Mouse (Mus musculus): ENCODE data around the gene Lrrk1. TPM values are rescaled to one million over a fixed set of nuclear protein-coding genes. Genes with fewer than 3 reads are reported as not detected.

Gene Lrrk1
- polyA plus RNA-seq, 3 experiments from 2014 or later, result 1.5 to 9.7 (median 4.7) TPM

DNA sequence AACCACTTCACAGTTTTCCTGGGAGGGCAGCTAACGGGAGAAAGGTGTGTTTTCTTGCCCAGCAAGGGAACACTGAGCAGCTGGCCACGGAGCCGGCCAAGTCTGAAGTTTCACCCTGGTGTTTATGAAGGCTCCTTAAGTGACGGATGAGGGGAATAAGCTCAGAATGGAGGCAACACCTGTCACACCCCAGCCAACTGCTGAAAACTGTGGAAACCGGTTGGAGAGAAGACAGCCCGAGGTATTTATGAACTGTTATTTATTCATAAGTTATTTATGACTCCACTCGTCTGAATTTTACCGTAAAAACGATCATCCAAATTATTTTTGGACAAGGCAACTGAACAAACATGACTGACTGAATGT lies 90.5 kb downstream of the Lrrk1 start:
- no peak for ATAC-seq

DNA sequence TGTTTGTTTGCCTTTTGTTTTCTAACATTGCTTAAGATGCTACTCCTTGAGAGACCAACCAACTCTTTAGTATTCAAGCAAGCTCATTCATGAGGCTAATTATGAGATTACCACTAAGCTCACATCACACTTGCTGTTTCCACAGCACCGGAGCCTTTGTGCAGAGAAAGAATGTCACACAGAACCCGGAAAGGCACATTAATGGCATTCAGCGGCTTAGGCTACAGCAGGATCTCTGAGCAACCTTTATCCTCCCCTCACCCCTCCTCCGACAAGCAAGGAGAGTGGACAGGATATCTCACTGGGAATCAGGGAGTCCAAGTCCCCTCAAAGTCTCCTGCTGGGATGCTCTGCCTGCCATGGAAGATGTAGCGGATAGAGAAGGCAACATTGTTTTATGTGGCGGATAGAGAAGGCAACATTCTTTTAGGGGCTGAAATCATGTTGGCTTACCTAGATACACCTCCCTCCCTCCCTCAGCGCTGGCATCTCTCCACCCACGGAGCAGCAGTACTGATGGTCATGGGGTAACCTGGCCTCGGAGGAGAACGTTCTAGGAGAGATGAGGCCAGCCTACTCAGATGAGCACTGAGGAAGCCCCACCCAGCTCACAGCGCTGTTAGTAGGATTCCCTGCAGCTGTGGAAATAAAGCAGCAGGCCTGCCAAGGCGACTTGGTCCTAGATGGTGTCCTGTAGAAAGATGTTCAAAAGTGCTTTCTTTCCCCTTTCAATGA lies 91.1 kb downstream of the Lrrk1 start:
- ATAC-seq, result no peak

DNA sequence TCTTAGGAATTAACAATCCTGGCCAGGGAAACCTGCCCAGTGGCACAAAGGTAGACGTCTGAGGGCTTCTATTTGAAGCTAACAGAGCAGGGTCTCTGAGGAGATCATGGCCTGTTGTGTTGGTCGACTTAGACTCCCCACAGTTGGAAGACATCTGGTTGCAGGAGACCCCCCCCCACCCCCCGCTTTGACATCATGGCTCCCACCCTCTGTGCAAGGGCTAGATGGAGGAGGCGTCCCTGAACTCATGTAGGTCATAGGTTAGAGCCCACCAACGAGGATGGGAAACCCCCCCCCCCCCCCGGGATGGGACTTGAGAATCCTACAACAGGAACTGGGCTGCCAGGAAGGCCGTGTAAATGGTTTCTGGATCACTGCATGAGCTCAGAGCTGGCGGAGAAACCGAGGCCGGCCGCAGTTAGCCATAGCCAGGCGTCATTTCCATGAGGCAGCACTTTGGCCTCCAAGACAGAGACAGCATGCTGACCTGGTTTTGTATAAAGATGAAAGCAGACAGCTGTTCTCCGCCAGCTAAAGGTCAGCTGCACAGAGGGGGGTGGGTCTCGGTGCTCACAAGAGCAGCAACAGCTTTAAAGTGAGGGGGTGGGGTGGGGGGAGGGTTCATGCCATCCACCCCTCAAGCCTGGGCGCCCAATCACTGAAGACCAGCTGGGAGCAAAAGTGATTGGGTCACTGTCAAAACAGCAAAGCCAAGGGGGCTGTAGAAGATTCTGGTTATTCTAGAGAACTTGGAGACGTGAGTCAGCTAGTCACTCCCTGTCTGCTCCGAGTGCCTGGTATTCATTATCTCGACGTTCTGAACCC lies 95.4 kb downstream of the Lrrk1 start:
- no peak for ATAC-seq

DNA sequence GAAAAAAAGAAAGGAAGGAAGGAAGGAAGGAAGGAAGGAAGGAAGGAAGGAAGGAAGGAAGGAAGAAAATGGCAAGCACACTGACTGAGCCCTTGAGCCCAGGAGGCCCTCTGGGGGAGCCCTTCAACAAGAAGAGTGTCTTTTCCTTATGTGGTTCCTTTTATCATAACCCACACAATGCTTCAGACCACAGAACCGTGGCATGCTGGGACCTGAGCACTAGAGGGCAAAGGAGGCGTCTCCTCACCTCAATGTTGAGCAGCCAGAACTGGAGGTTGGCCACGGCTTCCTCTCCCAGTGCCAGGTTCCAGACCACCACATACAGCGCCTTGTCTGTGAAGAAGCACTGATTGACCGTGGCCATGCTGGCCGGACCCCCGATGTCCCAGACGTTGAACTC lies 96.1 kb downstream of the Lrrk1 start:
- no peak for ATAC-seq

DNA sequence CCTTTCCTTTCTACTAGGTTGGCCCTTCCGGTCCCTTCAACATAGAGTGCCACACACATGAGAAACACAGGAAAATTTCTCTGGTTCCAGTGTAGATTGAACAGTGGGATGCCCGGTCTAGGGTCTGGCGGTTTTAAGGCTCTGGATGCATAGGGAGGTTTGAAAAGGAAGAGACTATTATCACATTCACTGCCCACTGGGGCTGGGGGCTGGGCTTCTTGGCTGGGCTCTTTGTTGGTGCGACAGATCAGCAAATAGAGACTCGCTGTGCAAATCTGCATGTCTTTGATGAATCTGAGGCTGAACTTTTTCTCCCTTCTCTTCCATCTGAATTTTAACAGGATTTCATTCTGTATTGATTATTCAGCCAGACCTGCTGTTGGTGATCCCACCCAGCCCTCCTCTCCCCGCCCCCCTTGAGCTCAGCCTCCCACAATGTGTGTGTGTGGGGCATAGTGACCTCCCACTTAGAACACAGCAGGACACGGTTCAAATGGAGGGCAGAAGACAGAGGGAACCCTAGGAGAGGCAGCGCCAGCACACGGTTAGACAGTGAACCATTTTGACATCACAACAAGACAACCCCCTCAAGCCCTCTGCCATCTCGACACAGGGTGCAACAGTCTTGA lies 105.1 kb downstream of the Lrrk1 start:
- ATAC-seq, result no peak

DNA sequence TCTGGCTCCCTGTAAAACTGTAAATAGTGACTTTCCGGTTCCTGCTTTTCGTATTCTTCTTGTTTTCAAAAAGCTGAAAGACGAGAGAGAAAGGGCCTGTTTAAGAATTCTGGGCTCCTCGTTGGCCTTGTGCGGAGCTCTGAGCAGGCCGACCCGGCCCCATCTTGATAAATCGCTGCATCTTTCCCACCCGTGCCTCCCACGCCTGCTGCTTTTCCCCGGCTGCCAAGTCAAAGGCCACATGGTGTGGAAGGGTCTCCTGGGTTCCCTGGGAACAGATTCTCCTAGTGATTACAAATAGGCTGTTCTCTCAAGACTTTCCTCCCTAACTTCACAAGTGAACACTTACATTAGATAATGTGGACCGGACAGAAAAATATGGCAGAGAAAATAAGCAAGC lies 105.9 kb downstream of the Lrrk1 start:
- ATAC-seq, result no peak

DNA sequence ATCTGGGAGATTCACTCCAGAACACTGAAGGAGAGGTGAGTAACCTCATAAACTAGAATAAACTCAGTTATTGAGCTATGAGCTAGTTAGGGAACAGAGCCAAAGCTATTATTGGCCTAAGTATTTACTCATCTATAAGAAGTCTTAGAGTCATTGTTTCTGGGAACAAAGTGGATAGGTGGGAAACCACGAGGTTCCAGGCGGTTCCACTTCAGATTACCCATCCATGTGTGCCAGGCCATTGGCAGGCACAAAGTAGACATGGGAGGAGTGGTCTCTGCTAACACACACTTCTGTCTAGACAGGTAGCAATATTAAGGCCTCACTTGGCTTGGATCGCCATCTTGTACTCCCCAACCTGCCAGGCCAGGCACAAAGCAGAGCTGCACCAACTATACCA lies 110.1 kb downstream of the Lrrk1 start:
- ATAC-seq, result no peak

DNA sequence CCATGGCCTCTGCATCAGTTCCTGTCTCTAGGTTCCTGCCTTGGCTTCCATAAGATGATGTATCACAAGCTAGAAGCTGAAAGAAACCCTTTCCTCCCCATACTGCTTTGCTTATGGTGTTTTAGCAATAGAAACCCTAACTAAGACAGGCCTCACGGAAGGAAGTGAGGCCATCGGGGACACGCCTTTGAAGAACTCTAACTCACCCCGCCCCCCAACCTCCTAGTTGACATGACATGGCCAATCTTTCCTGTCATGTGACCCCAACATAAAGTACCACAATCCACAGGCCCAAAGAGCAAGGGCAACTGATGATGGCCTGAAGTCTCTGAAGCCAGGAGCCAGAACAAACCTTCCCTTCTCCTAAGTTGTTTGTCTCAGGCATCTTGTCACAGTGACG lies 114.7 kb downstream of the Lrrk1 start:
- no peak for ATAC-seq

DNA sequence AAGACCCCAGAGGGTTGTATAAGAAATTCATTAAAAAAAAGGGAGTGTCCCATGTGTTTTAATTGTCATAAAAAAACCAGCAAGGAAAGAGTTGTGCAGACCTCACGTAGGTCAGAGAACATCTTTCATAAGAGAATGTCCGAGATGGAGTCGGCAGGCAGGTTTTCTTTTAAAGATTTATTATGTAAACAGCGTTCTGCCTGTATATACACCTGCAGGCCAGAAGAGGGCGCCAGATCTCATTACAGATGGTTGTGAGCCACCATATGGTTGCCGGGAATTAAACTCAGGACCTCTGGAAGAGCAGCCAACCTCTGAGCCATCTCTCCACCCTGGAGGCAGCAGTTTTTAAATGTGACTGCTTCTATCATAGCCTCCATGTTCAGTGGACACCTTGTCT lies 116.9 kb downstream of the Lrrk1 start:
- no peak for ATAC-seq

DNA sequence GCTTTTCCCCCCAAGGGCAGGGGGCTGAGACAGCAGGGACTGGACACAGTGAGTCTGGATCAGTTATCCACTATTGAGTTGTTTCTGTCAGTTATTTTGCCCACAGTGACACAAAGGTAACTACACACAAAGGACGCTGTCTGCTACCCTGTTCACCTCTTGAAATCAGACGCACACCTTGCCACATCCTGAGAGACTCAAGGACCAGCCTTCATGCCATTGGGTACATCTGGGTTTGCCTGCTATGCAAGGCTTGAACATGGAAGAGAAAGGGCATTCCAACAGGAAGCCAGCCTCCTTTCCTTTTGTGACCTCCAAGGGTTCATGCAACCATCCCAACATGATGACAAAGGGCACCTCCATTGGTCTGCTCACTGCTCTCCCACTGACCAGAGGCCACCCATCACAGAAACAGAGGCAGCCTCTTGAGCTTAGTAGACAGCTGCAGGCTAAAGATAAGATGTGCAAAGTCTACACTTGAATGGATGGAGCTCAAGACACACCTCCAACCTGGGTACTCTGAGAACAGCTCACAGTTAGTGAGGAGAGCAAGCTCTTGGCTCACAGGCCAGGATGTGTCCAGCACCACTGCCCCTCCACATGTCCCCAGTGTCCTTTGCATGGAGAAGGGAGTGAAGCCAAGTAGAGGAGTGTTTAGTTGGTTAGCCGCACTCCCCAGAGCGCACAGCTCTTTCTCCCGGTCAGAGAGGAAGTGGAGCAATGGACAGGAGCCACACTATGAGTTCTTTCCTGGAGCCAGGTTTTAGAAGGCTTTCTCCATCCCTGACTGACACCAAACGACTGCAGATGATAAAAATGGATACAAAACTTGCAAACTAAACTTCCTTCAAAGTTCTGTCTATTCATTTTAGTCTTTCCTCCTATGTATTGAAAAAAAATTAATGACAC lies 121.0 kb downstream of the Lrrk1 start:
- ATAC-seq, result no peak

DNA sequence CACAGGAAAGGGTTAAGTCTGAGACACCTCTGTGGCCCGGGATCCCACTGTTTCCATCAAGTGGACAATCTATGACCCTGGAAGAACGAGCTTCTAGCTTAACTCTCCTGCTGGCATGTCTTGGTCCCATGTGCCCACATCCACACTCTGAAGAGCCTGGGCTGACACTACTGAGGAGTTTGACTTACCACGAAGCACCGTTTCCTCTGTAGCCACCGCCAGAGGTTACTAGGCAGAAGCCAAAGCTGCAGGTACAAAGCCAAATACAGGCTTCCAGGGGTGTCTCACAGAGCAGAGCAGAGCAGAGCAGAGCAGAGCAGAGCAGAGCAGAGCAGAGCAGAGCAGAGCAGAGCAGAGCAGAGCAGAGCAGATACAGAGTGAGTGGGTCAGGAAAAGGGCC lies 124.7 kb downstream of the Lrrk1 start:
- ATAC-seq, result no peak

DNA sequence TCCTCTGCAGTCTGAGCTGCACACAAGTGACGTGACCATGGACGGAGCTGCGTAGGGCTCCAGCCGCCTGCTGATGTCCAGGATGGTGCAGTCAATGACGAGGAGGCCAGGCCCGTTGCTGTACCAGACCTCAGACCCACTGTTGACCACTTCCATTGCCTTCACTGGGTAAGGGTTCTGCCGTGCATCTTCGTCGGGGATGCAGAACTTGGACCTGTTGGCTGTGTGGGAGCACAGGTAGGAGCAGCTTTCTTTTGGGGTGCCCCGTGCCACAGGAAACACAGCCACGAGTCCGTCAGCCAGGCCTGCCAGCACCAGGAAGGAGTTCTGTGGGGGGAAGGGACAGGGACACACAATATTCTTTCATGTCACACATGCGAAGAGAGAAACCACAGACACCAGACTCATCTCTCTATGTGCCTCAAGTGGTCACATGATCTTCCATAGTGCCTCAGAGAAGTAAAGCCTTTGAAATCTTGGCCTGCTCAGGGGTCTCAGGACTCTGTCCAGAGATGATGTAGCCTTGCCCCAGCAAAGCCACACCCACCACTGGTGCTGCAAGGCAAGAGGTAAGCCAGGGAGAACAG lies 125.5 kb downstream of the Lrrk1 start:
- no peak for ATAC-seq

DNA sequence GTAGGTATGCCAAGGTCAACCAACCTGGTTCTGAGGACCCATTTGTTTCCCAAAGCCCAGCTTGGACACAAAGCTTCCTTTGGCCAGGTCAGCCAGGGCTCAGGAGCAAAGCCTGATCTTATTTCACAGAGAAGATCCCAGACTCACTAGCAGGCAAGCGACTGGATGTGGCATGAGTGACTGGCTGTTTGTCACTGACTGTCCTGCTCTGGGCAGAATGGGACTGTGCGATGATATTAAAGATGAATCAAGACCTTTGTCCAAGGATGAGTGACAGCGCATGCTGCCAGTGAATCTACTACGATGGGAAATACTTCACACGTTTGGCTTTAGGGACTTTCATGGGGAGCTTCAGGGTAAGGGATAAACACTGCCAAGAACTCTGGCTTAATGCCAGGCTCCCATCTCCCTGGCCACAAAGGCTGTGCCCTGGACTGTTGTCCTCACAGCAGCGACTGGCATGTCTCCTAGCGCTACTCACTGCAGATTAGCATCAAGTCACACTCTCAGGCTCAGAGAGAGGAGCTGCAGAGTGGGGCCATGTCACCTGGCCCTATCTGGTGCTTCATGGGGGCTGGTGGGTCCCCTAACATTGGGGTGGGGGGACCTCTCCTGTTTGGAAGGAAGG lies 127.3 kb downstream of the Lrrk1 start:
- no peak for ATAC-seq

DNA sequence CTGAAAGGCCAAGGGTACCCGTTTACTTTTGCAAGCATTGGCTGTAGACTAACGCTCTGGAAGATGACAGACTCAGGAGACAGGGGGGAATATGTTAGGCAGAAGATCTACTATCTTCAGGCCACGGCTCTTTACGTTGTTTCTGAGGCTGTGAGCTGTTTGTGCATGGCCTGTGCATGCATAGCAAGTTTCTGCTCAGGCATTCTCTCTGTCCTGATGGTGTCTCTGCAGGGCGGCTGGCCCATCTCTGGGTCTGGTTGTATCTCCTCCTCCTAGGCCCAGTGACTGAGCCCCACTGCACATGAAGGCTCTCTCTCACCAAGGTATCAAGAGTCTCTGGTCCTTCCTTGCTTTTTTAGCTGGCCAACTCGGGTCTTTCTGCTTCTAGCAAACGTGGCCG lies 127.9 kb downstream of the Lrrk1 start:
- ATAC-seq, result no peak

DNA sequence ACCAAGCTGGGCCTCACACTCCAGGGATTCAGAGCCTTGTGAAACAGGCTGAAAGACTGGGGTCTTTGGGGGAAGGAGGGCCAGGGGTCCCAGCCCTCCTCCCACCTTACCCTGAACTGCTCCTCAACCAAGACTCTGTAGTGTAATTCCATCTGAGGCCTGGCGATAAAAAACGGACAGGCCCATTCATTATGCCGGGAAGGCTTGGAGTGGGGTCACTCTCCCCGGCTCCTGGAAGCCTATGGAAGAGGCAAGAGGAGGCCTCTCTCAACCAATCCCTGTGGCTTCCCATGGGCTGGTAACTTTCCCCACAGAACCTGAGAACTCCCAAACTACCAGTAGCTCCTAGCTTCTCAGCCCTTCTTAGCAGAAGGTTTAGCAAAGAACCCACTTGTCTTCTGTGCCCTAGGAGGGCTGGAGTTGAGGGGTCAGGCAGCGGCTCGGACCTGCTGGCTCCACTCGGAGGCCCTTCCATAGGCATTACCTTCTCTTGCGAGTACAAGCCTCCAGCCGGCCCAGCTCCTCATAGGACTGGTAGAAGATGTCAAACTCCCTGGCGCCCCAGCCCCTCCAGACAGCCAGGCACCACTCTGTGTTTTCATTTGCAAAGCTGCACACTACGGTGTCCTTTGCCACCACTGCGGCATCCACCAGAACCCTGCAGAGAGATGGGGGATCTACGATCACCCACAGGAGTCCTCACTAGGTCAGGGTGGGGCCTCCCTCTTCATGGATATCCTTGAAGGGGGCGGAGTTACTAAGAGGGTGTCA lies 128.5 kb downstream of the Lrrk1 start:
- ATAC-seq, result no peak

DNA sequence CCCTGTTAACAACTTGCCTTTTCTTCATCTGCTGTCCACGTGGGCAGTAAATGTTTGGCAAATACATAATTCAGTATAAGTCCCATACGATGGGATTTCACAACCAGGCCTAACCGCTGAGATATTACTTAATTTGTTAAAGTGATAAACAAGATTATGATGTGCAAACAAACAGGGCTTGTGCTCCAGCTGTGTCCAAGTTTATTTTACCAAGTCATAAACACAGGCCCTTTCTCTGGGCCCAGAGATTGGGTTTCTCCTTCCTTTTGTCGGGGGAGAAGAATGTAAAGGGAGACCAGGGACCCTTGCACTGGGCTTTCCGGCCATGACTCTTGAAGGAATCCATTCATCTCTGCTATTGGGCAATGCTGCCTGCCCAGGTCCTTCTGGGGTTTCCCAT lies 129.2 kb downstream of the Lrrk1 start:
- ATAC-seq, result no peak

DNA sequence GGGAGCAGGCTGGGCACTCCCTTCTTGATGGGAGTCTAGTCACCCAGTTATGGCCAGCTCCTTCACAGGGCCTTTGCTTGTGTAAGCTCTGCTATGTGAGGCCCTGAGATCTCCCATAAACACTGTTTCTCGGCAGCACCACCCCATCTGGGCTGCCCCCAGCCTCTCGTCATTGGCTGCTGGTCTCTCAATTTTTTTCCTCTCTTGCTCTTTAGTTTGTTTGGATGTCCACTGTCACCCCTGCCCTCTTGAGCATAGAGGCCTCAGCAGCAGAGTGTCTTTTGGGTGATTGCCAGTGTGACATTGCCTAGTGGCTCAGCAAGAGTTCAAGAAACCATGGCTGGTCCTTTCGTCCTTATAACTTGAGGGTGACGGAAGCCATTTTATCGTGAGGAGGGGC lies 130.9 kb downstream of the Lrrk1 start:
- no peak for ATAC-seq

DNA sequence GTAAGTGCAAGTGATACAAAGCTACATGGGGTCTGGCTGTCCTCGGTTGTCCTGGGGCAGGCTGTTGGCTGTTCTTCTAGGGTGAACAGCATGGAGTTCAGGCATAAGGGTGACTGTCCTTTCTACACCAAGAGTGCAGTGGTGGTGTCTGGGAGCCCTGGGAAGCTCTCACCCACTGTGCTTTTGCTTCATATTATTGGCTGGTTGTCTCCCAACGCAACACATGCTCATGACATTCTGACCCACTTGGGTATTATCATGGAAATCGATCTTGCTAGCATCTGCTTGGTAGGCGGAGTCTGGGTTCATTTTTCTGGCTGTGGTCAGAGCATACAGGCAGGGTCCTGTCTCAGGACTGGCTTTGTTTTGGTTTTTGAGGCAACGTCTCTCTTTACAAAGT lies 131.7 kb downstream of the Lrrk1 start:
- no peak for ATAC-seq

DNA sequence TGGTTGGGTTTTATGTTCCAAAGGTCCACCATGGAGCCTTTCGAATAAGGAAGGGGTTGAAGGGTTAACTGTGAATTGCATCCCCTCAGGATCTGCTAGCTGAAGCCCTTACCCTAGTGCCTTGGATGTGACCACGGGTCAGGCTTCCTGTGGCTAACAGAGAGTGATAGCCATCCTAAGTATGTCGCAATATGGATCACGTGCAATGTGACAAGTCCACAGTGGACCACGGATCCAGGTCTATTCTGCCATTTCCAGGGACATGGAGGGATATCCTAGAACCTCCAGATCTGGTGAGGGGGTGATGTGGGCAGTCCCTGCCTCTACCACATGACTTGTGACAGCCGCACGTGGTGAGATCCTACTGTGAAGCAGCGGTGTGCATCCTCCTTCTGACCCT lies 133.2 kb downstream of the Lrrk1 start:
- ATAC-seq, result no peak

DNA sequence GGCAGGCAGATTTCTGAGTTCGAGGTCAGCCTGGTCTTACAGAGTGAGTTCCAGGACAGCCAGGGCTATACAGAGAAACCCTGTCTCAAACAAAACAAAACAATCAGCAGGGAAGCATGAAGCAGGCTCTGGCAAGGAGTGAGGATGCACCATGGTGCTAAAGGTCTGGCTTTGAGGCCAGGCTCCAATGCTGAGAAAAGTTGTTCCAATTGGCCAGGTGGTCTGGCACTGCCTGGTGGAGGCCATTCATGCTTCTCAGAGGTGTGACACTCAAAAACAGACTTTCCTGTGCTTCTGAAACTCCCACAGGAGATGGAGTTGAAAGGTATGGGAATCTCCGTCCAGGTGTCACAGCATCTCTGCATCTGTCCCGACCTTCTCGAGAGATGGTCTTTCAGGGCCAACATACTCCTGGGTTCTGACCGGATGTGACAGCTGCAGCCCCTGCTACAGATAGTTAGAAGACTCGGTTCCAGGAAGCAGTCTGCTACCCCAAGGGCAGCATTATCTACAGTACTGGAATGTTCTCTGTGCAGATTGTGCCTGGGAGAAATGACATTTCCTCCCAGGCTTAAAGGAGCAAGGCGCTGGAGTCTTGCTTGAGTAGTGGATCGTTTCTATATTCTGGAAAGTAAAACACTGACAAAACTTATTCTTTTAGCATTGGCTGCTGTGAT lies 134.0 kb downstream of the Lrrk1 start:
- no peak for ATAC-seq

DNA sequence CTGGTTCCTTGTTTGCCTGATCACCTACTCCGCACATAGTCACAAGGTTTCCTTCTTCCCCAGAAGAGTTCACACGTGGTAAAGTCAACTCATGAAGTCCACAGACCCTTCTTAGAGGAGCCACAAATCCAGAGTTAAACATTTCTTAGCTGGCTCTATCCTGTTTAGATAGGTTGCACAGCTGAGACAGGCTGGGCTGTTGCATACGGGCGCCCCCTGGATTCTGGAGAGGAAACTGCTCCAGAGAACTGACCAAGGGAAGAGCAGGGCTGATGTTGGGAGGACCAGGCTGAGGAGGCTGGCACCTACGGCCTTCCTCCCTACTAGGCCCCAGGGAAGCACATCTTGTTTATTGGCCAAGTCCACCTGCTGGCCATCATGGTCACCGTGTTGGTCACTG lies 138.1 kb downstream of the Lrrk1 start:
- peak; percentile 89 for ATAC-seq
